Mouse (Mus musculus) heart, adult 8-10 months (tissue): ENCODE results near the gene Sgf29. TPM values are rescaled to one million over a fixed set of nuclear protein-coding genes. Genes with fewer than 3 reads are reported as not detected.
A peak's percentile ranks its signal among the peaks of the same experiment; 100 is the strongest.

Experiments
- DNase-seq: peaks from one replicate; pipeline ENCODE4 v3.0.0; 2022; ENCODE audit warnings: low spot score
- total RNA-seq, 4 experiments: library from RNA; stranded (reverse); gene quantifications; 2 replicates each; pipeline ENCODE4 v1.2.4; 2022

Gene Sgf29
- 10 to 100 TPM; 21.6 to 26.2 (median 24.9) TPM for total RNA-seq

GRCm38 (mm10) chr7:126649231-126650051 is at the start of gene Sgf29:
TSS of gene Sgf29 (plus strand) at chr7:126649309.
- peak; percentile 91 for DNase-seq

DNA sequence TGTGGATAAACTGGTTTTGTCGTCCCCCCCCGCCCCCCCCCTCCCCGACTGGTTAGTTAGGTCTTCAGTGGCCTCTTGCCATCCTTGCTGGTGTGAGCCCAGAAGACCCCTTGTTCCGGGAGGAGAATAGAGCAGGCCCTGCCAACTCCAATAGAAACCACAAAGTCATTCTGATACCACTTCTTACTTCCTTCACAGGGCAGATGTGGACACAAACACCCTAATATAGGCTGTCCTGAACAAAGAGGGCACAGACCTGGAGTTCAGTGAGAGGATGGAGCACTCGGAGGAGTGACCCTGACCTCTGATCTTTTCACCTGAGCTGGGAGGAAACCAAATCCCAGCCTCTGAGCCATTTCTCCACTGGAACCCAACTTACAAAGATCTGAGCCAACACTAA is 47.2 kb upstream of the Sgf29 start:
- DNase-seq, result no peak

DNA sequence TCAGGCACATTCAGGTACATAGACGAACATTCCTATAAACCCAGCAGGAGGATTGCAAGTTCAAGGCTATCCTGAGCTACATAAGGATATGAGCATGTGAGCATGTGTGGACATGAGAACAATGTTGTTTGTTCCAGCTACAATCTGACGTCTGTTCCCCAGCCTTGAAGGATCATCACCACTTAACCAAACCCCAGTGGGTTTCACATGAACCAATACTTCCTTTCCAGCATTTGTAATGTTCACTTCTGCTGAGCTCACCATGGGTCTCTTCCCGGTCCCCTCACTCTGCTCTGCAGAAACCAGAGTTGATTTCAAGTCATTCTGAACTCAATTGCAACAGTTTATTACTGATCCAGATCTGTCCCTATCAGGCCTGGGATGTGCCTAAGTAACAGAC is 46.5 kb upstream of the Sgf29 start:
- DNase-seq, result no peak

DNA sequence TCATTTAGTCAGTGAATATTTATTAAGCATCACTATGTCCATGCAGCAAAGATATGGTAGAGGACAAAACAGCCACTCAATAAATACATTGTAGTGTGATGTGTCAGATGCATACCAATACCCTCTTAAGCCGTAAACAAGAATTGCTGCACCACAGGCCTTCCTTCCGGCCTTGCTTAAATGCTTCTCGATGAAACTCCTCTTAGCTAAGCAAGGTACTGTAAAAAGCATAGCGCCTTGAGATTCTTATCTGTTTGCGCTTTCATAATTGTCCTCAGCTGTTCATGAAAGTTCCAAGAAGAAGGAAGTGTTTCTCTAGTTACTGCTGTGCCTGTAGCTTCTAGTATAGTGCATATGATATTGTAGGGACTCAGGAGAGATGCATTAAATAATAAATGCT is 42.5 kb upstream of the Sgf29 start:
- DNase-seq, result no peak

DNA sequence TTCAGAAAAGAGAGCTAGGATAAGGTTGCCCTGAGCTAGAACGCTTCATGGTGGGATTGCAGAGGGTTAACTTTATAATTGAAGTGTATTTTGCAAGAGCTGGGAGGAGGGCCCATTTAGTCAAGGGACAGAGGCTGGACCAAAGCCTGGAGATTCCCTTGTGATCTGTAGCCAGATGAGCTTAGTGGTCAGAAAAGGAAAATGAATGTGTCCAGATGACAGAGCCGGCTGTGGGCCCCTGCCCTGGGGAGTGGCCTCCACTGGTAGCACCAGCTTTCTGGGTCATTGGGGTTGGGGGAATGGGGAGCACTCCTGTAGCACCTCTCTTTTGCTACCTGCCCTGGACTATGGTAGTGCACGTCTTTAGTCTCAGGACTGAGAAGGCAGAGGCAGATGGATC is 42.0 kb upstream of the Sgf29 start:
- DNase-seq, result peak; percentile 59

DNA sequence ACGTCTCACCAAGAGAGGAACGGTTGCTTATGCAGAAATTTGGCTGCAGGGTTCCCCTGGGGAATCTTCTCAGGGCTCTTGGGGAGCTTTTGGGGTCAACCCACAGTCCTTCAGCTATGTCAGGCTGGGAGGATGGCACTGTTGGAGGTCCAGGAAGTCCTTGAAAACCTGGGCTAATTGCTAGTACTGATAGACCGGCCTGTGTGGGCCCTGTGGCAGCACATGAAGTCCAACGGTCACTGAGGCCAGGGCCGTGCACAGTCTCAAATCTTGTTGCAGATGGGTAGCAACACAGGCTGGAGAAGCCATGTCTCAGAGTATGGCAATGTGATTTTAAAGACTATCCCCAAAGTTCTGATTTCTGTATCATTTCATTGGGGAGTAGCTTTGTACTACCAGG is 41.3 kb upstream of the Sgf29 start:
- no peak for DNase-seq

DNA sequence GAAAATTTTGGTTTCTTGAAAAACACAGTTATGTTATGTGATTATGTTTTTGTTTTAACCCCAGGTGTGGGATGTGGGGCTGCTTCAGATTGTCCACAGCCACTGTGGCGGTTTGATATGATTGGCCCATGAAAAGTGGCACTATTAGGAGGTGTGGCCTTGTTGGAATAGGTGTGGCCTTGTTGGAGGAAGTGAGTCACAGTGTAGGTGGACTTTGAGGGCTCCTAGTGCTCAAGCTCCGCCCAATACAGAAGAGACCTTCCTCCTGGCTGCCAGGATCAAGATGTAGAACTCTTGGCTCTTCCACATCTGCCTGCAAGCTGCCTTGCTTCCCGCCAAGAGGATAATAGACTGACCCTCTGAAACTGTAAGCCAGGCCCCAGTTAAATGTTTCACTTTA is 36.4 kb upstream of the Sgf29 start:
- no peak for DNase-seq

- no peak for DNase-seq
Observed at GRCm38 (mm10) chr7:126616707-126617106, 32.4 kb upstream of the Sgf29 start.

GRCm38 (mm10) chr7:126619559-126620275 is 29.4 kb upstream of the Sgf29 start:
- no peak for DNase-seq

DNA sequence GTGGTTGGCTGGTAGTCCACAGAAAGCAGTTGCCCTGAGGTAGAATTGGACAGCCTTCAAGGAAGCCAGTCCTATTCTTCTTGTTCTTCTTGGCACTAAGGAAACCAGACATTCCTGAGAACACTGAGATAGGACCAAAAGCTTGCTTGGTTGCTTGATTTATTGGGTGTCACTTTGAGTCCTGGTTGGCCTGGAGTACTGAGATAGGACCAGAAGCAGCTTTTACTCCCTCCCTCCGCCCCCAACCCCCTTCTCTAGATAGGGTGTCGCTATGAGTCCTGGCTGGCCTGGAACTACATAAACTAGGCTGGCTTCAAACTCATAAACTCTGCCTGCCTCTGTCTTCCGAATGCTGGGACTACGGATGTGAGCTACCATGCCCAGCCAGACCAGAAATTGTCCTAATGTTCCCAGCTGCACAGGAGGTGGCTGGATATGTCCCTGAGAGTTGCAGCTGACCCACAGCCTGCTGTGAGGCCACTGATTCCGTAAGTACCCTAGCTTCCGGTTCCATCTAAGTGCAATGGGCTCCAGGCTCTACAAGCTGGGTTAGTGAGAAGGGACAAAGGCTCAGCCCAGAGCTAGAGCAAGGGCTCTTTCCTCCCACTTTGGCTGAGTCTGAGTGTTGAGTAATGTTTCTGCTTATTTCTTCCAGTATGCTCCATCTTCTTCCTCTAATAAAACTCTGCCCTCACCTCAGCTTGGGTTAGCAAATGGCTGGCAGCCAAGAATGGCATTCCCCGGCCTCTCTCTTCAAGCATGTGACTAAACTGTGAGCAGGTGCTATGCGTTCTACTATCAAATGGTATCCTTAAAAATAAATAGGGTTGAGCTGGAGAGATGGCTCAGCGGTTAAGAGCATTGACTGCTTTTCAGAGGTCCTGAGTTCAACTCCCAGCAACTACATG is 27.4 kb upstream of the Sgf29 start:
- DNase-seq, result no peak

DNA sequence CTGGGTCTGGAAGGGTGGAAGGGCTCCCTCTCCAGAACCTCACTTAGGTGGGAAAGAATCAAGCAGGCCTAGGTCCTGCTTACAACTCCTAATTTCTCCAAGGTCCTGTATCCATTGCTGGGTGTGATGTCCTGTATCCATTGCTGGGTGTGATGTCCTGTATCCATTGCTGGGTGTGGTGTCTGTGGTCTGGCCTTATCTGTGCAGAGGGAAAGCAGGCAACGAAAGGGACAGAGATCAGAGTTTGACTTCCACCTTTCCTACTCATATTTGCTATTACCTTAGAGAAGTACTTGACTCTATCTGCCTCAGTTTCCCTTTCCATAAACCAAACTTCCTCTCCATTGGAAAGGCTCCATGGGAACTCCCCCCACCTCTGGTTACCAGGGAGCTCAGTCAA is 25.7 kb upstream of the Sgf29 start:
- DNase-seq, result no peak

DNA sequence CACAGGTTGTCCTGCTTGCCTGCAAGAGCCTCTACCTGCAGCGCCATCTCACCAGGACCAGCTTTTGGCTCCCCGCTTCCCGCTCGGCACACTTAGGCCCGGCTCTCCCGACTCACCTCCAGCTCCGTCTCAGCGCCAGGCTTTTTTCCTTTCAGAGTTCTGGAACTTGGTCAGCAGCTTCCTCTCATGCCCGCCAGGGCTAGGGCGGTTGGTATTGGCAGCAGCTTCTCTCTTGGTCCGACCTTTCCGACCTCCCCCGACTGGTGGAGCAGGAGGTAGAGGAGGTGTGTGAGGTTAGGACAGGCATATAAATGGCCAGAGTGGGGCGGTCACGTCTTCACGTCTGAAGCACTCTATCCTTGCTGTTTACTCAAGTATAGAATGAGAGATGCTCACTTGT is 24.3 kb upstream of the Sgf29 start:
- DNase-seq, result no peak

GRCm38 (mm10) chr7:126625369-126625768 is 23.7 kb upstream of the Sgf29 start:
- peak; percentile 87 for DNase-seq

DNA sequence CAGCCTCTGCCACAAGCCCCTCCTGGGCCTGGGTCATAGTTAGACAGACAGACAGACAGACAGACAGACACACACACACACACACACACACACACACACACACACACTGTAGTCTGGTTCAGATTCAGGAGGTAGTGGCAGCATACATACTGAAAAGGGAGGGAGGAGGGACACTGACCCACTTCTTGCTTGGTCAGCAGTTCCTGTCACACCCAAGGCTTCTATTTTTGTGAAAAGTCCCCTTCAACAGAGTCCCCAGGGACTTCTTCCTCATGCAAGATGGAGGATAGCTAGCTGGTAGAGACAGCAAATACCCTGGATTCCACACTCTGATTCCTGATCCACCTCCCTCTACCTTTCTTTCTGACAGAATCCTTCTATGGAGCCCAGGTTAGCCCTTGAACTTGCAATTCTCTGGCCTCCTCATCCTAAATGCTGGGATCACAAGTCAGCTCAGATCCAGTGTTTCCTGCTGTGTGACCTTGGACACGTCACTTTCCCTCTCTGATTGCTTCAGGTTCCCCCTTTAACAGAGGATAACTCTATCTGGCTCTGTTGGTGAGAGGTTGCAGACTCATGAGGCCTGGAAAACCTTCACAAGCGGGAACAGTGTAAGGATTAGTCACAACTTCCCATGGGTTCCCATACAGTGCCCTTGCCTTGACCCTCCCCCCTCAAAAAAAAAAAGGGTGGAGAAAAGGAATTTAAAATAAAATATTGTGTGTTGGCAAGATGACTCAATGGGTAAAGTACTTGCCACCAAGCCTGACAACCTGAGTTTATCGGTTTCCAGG is 23.1 kb upstream of the Sgf29 start:
- no peak for DNase-seq

DNA sequence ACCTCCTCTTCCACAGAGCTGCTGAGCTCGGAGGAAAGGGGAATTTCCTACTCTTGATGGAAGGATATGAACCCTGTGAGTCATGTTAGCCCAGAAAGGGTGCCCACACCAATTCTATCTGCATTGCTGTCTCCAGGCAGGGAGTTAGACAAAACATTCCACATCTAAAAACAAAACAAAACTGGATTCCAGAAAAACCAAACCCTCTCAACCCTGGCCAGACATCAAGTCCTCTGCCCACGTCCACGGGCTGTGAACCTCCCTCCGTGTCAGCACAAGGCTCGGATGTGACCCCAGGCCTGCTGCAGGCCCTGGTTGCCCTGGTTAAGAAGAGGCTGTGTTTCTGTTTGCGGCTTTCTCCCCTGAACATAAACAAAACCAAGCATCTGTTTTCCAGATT is 21.0 kb upstream of the Sgf29 start:
- no peak for DNase-seq

DNA sequence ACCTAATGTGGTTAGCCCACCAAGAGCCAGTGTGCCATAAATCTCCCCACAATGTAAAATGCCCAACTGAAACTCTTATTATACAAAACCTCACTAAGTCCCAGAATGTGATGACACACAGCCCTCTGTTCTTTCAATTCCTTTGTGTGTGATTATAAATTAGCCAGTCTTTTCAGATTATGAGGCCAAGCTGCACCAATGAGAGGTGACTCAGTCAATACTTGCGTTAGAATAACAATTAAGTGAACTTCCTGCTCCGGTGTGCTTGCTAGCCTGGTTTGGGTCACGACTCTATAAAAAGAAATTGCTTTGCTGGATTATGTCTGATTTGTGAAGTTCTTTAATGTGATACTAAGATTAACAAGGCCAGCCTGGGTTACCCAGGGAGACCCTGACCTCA is 19.2 kb upstream of the Sgf29 start:
- DNase-seq, result no peak

GRCm38 (mm10) chr7:126630824-126631518 is 18.1 kb upstream of the Sgf29 start, which contains the start of gene Nupr1:
TSS of gene Nupr1 (minus strand) at chr7:126630861.
- DNase-seq, result no peak

GRCm38 (mm10) chr7:126632478-126632877 is 16.6 kb upstream of the Sgf29 start:
- DNase-seq, result no peak

DNA sequence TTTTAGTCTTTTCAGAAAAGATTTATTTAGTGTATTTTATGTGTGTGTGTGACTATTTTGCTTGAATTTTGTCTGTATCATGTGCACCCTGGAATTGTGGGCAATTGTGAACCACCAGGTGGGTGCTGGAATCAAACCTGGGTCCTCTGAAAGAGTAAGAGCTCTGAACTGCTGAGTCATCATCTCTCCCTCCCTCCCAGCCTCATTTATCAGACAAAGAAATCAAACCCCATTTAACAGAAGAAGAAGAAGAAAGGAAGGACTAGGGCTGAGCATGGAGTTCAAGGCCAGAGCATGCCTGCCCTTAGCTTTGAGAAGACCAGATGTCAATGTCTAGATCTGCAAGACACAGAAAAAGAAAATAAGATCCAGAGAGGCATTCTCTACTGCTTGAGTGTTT is 13.7 kb upstream of the Sgf29 start:
- DNase-seq, result no peak

- no peak for DNase-seq
Observed at GRCm38 (mm10) chr7:126636733-126637520, 12.2 kb upstream of the Sgf29 start.
